In the genomic region with DNA sequence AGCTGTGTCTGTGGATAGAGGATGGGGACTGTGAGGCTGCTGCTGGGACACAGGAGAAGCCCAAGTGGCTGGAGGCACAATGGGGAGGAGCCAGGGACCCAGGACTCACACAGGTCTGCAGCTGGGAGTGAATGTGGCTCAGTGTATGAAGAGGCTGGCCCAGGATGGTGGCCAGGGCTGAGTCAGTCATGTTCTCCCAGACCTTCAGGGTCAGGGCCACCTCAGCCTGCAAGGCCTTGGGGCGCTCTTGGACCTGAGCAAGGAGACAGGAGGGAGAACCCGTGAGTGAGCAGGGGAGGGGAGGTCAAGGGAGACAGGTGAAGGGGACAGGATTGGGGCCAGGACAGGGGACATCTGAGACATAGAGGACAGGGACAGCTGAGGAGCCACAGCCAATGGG, we compare ENCODE assay signal across 18 mouse cellular contexts. TPM values are rescaled to one million over a fixed set of nuclear protein-coding genes. Genes with fewer than 3 reads are reported as not detected.
"Had no signal": no experiment of that assay in that cellular context is flagged by ENCODE, and none has a peak within 500 bp of the region (broad histone marks: within the 10 kb centered on the region; RNA-seq: fewer than 3 reads in every experiment).

No protein-coding gene starts in this region.

RNA-seq across cellular contexts. Expression of a gene that starts 1.1 kb away (rescaled TPM):
- total RNA-seq: megakaryocyte, adult 5-6 weeks; megakaryocyte-erythroid progenitor cell, adult 5-6 weeks had no signal
- polyA plus RNA-seq: liver, postnatal 0 days; lung, adult 2 months; lung, embryonic 16.5 days; midbrain, embryonic 10.5 days; midbrain, embryonic 12.5 days; midbrain, embryonic 14.5 days; midbrain, embryonic 16.5 days; myocyte; neural tube, embryonic 11.5 days; neural tube, embryonic 13.5 days; neural tube, embryonic 15.5 days; small intestine, adult 2 months; stomach, embryonic 14.5 days; stomach, embryonic 16.5 days; testis, adult 2 months; urinary bladder, adult 2 months had no signal

RNA-seq across cellular contexts. Expression of a gene that starts 13.5 kb away (rescaled TPM):
- total RNA-seq: megakaryocyte, adult 5-6 weeks; megakaryocyte-erythroid progenitor cell, adult 5-6 weeks had no signal
- polyA plus RNA-seq: liver, postnatal 0 days; lung, adult 2 months; lung, embryonic 16.5 days; midbrain, embryonic 10.5 days; midbrain, embryonic 12.5 days; midbrain, embryonic 14.5 days; midbrain, embryonic 16.5 days; myocyte; neural tube, embryonic 11.5 days; neural tube, embryonic 13.5 days; neural tube, embryonic 15.5 days; small intestine, adult 2 months; stomach, embryonic 14.5 days; stomach, embryonic 16.5 days; testis, adult 2 months; urinary bladder, adult 2 months had no signal

RNA-seq across cellular contexts. Expression of a gene that starts 31.6 kb away (rescaled TPM):
- total RNA-seq: megakaryocyte, adult 5-6 weeks; megakaryocyte-erythroid progenitor cell, adult 5-6 weeks had no signal
- polyA plus RNA-seq: lung, adult 2 months; lung, embryonic 16.5 days; midbrain, embryonic 10.5 days; midbrain, embryonic 12.5 days; midbrain, embryonic 14.5 days; midbrain, embryonic 16.5 days; myocyte; neural tube, embryonic 11.5 days; neural tube, embryonic 13.5 days; neural tube, embryonic 15.5 days; urinary bladder, adult 2 months had no signal

RNA-seq across cellular contexts. Expression of a gene that starts 37.9 kb away (rescaled TPM):
- total RNA-seq: megakaryocyte-erythroid progenitor cell, adult 5-6 weeks had no signal
- polyA plus RNA-seq: liver, postnatal 0 days; lung, embryonic 16.5 days; midbrain, embryonic 12.5 days; neural tube, embryonic 13.5 days; stomach, embryonic 14.5 days had no signal

RNA-seq across cellular contexts. Expression of a gene that starts 57.3 kb away (rescaled TPM):
- polyA plus RNA-seq: myocyte had no signal
